Mouse (Mus musculus): Measurements from ENCODE around the gene Zic1. TPM values are rescaled to one million over a fixed set of nuclear protein-coding genes. Genes with fewer than 3 reads are reported as not detected.

Zic1 gene
- total RNA-seq (2021) = not detected

DNA sequence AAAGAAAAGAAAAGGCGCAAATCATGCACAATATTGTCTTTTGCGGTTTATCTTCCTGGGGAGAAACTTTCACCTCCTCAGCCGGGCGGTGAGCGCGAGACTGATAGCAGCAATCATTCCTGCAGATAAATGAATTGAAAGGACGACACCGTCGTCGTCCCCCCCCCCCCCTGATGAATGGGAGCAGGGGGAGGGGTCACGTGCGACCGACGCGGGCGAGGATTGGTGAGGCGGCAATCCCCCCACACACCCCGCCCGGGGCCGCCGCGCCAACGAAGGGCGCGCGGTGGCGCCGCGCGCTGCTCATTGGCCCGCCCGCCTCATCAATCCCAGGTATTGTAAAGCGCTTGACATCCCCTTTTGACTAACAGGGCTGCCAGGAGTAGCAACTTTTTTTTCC lies at the start of gene Zic1:
TSS of gene Zic1 (minus strand) at position 147 of the 400 bp plus-strand sequence.
- no peak for DNase-seq (ENCODE audit: low spot score)
- intact Hi-C loops (cut with DNase I) = no loop called here

DNA sequence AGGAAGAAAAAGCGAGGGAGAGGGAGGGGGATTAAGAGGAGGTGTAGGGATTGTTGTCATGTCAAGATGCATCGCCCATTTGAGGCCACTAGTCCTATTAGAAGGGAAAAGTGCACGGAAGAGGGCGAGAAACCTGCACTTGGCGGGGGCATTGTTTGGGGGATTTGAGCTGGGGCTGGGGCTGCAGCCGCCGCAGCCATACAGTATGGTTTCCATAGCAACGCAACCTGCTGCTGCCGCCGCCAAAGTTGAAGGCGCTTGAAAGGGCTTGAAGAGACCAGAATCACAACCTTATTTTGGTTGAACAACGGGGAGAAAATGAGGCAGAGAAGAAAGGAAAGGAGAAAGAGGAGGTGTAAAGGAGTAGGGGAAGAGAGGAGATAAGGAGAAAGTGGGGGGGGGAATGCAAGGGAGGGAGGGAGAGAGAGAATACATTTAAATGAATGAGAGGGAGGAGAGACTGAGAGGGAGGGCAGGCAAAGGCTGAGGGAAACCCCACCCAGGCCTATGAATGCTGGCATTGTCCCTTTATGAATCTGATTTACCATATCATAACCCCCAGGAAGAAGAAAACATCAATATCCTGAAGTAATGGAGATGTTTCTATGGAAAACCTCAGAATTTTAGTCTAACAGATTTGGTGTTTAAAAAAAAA lies 48.5 kb upstream of the Zic1 start:
- DNase-seq (ENCODE audit: low spot score) = no peak
- intact Hi-C loops (cut with DNase I) = no loop called here

- intact Hi-C loops (cut with DNase I) = no loop called here
- DNase-seq (ENCODE audit: low spot score) = no peak
Observed at GRCm38 (mm10) chr9:91409771-91410170, 44.2 kb upstream of the Zic1 start.

GRCm38 (mm10) chr9:91406258-91406763 lies 40.7 kb upstream of the Zic1 start:
- no peak for DNase-seq (ENCODE audit: low spot score)
- intact Hi-C loops (cut with DNase I) = no loop called here

- DNase-seq (ENCODE audit: low spot score) = no peak
- intact Hi-C loops (cut with DNase I) = no loop called here
Observed at GRCm38 (mm10) chr9:91405753-91406178, 40.2 kb upstream of the Zic1 start.

GRCm38 (mm10) chr9:91404905-91405752 lies 39.5 kb upstream of the Zic1 start:
- intact Hi-C loops (cut with DNase I) = no loop called here

GRCm38 (mm10) chr9:91404229-91404628 lies 38.6 kb upstream of the Zic1 start:
- DNase-seq (ENCODE audit: low spot score) = no peak
- intact Hi-C loops (cut with DNase I) = no loop called here

More at GRCm38 (mm10) chr9:91404905-91405752, 39.5 kb upstream of the Zic1 start:
- DNase-seq (ENCODE audit: low spot score) = no peak

- no peak for DNase-seq (ENCODE audit: low spot score)
- intact Hi-C loops (cut with DNase I) = no loop called here
Observed at GRCm38 (mm10) chr9:91401471-91401870, 35.9 kb upstream of the Zic1 start.

DNA sequence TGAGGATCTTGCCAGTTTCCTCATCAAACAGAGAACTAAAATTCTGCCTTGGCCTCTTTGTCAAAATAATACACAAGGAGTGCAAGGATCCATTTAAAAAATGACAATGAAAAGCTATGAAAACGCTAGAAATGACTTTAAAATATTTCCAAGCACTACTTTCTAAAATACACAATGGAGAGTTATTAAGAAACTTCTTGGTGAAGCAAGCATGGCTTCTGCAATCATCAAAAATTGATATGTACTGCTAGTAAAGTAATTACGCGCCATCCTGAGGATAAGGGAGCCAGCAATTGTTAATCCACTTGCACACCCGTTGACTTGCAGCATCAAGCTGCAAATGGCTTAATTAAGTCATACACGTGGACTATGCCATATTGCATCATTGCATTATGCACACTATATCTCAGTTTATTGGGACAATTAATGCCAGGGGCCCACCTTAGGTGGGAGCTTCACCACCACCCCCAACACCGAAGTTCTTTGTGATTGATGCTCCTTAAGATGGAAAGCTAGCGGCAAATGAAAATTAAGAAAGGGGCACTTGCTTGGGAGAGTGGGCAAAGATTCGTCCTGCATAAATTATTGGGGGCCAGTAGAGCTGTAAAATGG lies 35.0 kb upstream of the Zic1 start:
- DNase-seq (ENCODE audit: low spot score) = no peak
- intact Hi-C loops (cut with DNase I) = no loop called here

GRCm38 (mm10) chr9:91399976-91400375 lies 34.4 kb upstream of the Zic1 start:
- intact Hi-C loops (cut with DNase I) = no loop called here
- DNase-seq (ENCODE audit: low spot score) = no peak

- DNase-seq (ENCODE audit: low spot score) = no peak
- intact Hi-C loops (cut with DNase I) = no loop called here
Observed at GRCm38 (mm10) chr9:91395066-91395772, 29.6 kb upstream of the Zic1 start.

DNA sequence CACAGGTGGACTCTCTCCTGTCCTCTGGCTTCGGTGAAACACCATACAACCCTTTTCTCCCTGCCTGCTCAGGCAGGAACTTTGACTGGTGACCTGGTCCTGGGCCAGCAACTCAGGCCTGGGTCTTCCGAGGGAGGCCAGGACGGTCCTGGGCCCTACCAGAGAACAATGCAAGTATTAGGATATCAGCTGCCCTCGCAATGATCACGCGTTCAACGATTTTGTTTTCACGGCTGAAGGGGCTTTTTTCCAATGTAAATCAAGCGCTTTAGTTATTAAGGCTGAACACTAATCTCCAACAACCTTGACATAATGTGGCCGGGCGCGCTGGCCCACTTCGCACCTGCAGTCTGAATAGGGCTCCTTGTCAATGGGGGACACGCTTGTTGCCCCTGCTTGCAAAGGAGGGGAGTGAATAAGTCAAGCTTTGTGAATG lies 28.6 kb upstream of the Zic1 start:
- no peak for DNase-seq (ENCODE audit: low spot score)
- intact Hi-C loops (cut with DNase I) = no loop called here

DNA sequence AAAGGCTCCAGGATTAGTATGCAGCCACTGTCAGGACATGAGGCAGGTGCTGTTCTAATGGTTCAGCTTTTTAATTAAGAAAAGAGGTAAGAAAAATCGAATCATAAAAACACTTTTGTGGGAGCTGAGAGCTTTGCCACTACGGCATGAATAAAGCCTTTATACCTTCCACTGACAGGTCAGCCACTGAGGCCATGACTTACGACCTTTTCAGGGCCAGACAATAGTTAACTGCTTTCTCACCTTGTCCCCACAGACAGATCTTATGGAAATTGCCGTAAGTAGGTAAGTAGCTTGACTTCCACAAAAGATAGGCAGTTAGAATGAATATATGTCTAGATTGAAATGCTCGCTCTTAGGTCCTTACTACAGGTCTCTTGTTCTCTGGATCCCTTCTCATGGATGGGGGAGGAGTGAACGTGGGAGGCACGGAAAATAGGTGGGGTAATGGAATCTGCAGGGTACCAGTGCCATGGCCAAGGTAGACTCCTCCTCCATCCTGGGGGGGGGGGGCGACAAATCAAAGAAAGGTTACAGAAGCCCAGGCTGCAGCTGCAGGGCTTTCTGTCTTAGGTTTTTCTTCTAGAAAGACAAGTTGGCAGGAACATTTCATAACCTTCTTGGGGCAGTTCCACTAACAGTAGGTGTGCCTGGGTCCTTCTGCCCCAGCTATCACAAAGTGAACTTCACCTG lies 27.9 kb upstream of the Zic1 start:
- intact Hi-C loops (cut with DNase I) = no loop called here
- DNase-seq (ENCODE audit: low spot score) = no peak

DNA sequence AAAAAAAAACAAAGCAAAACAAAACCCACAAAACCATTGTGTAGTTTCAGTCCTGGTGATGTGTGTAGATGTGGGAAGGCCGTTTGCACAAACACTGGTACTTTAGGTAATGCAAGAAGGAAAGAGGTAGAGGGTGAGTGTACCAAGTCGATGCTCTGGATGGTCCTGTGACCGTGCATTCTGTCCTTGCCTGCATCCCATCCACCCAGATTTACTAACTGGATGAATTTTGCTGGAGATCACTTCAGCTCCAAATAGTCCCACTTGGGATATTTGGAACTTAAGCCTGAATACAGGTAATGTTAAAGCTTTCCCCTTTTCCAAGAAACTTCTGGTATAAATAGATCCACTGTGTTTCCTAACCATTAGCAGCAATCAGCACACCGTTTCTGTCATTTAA lies 22.6 kb upstream of the Zic1 start:
- no peak for DNase-seq (ENCODE audit: low spot score)
- intact Hi-C loops (cut with DNase I) = no loop called here

DNA sequence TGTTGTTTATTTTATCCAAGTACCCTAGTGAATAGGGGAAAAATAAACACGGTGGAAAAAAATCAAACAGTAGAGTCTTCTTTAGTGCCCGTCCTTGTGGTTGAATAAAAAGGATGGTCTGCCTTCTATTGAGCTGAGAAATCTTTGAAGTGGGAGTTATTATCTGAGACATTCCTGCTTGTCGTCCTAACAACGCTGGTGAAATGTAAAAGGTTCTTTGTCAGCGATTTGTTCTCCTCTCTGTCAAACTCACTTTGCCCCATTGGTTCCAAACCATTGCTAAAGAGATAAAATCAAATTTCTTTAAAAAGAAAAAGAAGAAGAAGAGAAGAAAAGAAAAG lies 22.1 kb upstream of the Zic1 start:
- intact Hi-C loops (cut with DNase I) = no loop called here
- no peak for DNase-seq (ENCODE audit: low spot score)

- intact Hi-C loops (cut with DNase I) = no loop called here
- DNase-seq (ENCODE audit: low spot score) = no peak
Observed at GRCm38 (mm10) chr9:91386891-91387739, 21.5 kb upstream of the Zic1 start.

- intact Hi-C loops (cut with DNase I) = no loop called here
Observed at GRCm38 (mm10) chr9:91386502-91386890, 20.9 kb upstream of the Zic1 start.

GRCm38 (mm10) chr9:91385561-91386430 lies 20.2 kb upstream of the Zic1 start:
- intact Hi-C loops (cut with DNase I) = no loop called here
- DNase-seq (ENCODE audit: low spot score) = no peak

More at GRCm38 (mm10) chr9:91386502-91386890, 20.9 kb upstream of the Zic1 start:
- no peak for DNase-seq (ENCODE audit: low spot score)

Measured in heart, postnatal 25 days (tissue).